Mouse (Mus musculus): ENCODE measurements around the gene Gcc2.
"Not testable (repeated sequence)": the region's sequence is repeated elsewhere in the genome, so short reads cannot be mapped to it uniquely, and the experiment has no call there.

Gene Gcc2

DNA sequence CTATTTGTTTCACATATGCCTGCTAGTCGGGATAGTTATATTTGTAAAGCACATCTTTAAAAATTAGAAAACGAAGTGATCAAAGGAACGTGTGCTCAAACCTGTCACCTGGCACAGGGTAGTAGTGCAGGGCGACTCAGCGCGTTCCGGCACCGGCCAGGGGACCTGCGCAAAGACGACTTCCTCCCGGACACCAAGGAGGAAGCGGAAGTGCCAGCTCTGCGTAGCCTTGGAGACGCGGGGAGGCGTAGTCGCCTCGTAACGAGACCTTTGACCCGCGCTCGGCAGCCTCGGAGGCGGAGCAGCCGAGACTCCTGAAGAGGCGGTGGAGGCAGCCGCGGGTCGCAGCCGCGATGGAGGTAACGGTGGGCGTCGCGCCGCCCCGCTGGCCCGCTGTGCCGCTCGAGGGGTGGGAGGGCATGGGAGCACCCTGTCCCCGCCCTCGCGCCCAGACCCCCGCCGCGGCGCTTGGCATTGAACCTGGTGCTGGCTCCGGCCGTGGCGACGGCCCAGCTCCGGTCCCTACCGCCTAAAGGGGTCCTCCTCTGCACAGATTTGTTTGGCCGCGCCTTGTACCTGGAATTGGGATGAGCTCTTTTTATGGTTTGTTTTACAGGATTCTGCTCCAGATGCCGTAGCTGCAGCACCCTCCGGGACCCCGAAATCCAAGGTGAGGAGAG is at the start of gene Gcc2:
Gene Gcc2 (plus strand): TSS at position 285 of the 680 bp plus-strand sequence.
- peak; percentile 98 for DNase-seq (ENCODE audit: low spot score)

DNA sequence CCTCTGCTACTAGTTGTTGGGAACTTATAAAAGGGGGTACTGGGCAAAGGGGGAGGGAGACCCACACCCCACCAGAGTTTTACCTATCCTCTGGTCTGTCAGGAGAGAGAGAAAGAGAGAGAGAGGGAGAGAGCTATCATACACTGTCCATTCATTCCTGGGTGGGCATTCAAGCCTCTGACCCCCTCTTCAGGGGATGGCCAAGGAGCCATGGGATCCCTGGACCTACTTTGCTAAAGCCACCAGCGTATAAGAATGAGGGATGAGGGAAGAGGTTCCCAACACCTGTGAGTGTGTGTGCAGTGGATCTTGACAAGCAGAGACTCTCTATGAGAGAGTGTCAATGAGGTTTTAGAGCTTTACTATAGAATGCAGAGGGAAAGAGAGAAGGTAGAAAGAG is 49.3 kb upstream of the Gcc2 start:
- no peak for DNase-seq (ENCODE audit: low spot score)

DNA sequence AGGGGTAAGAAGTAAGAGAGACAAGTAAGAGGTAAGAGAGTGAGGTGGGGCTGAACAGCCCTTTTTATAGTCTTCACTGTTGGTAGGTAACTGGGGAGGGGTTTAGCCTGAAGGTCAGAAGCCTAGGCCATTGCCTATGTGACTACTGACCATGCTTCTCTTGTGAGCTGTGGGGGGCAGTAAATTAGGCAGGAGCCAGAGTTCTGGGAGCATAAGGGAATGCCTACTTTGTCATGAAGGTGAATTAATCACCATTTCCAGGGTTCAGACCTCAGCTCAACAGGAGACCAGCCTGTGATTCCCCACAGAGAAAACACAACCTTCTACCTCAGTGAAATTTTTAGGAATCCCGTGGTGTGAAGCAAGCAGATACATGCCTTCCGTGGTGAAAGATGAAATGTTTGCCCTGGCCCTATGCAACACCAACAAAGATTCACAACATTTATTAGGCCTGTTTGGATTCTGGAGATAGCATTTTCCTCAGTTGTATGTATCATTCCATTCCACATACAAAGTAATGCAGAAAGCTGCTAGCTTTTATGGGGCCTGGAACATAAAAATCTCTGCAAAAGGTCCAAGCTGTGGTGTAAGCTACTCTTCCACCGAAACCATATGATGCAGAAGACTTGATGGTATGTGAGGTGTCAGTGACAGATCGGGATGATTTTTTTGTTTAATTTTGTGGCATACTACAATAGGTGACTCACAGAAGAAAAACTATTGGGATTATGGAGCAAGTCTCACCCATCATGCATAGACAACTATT is 48.5 kb upstream of the Gcc2 start:
- DNase-seq (ENCODE audit: low spot score) = no peak

DNA sequence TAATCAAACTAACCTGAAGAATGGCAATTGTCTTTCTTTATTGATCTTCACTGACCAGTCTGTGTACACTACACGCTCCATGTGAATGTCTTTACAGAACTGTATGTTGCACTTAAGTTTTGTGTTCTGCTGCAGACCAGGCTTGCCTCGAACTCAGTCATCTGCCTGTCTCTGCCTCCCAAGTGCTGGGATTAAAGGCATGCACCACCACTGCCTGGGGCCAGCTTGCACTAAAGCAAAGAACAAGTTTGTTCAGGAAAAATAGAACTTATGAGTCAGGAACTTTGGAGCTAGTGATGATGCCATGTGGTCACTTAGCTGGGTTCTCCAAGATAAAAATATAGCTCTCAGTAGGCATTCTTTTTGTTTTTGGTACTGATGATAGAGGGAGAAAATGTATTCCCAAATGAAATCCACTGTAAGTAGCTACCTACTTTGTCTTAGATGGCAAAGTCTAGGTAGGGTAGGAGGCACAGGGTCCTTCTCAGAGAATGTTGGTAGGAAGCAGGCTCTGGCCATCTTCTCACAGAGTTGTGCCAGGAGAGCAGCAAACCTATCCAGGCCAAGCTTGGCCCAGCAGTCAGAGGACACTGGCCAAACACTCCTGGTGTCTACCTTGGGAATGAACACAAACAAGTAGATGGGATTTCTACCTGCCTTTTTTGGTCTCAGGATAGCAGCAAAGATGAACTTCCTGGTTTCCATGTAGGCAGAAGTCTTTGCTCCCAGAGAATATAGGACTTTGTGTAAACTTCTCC is 45.4 kb upstream of the Gcc2 start:
- DNase-seq (ENCODE audit: low spot score) = no peak

GRCm38 (mm10) chr10:58210514-58210913 is 44.8 kb upstream of the Gcc2 start:
- no peak for DNase-seq (ENCODE audit: low spot score)

DNA sequence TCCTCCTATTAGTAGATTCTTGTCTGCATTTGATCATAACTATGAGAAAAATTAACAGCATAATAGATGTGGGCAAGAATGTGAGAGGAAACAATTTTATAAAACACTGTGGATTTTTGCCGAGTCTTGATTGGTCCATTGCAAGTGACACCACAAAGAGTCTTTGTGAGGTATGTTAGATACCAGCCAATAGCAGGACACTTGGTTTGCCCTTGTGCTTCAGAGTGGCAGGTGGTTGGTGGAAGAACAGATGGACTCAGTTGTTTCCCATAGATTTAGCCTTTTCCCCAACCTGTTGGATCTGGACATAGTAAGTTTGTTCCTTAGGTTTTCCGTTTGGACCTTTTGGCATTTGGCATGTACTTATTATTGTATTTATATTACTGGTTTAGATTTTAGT is 44.1 kb upstream of the Gcc2 start:
- no peak for DNase-seq (ENCODE audit: low spot score)

GRCm38 (mm10) chr10:58212230-58212629 is 43.1 kb upstream of the Gcc2 start:
- no peak for DNase-seq (ENCODE audit: low spot score)

DNA sequence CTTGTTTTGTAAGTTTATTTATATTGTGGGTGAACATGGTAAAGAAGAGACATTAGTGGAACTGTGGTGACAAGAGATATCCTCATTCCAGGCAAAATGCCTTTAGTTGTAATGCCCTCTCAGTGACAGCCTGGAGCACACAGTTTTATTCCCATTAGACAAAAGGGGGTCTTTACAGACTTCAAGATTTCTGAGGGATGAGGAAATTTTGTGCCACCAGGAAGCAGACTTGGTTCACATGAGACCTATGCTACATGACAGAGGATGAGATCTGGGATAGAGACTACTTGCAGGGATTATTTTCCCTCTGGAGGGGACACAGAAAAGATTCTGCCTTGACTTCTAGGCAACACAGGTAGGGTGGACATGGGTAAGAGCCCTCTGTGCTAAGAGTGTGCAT is 40.8 kb upstream of the Gcc2 start:
- DNase-seq (ENCODE audit: low spot score) = no peak

GRCm38 (mm10) chr10:58214934-58215333 is 40.4 kb upstream of the Gcc2 start:
- no peak for DNase-seq (ENCODE audit: low spot score)

DNA sequence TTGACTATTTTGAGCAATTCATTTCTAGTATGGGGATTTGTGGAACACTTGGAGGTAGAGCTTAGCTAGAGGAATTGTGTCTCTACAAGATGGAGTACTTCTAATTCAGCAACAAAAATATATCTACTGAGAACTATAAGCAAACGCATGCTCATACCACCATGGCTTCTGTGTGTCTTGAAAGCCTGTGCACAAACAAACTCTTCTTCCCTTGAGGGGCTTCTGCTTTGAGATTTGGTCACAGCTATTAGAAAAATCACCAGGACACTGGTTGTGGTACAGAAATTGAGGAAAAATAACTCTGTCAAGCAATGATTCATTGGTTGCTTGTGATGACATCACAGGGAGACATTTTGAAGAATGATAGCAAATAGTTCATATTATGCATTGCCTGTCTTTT is 39.9 kb upstream of the Gcc2 start:
- DNase-seq (ENCODE audit: low spot score) = no peak

- DNase-seq (ENCODE audit: low spot score) = no peak
These were observed 37.9 kb upstream of the Gcc2 start for GRCm38 (mm10) chr10:58217366-58217765.

GRCm38 (mm10) chr10:58220726-58221125 is 34.6 kb upstream of the Gcc2 start:
- DNase-seq (ENCODE audit: low spot score) = no peak

GRCm38 (mm10) chr10:58221571-58221970 is 33.7 kb upstream of the Gcc2 start:
- not testable (repeated sequence) for DNase-seq (ENCODE audit: low spot score)

DNA sequence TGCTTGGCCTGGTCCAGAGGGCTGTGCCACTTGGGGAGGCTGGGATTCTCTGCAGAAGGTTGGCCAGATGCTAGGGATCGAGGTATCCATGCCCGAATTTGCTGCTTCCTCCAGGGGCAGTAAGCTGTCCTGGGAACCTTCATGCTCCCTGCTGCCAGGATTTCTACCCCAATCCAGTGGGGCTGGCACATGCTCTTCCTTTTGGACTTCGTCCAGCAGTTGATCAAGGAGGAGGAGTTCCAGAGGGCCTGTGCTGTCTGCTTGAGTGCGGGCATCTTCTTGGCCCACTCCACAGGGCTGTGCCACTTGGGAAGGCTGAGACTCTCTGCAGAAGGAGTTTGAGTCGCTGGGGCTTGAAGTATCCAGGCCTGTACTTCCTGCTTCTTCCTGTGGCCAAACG is 32.1 kb upstream of the Gcc2 start:
- DNase-seq (ENCODE audit: low spot score) = not testable (repeated sequence)

GRCm38 (mm10) chr10:58223972-58224805 is 31.1 kb upstream of the Gcc2 start:
- not testable (repeated sequence) for DNase-seq (ENCODE audit: low spot score)

DNA sequence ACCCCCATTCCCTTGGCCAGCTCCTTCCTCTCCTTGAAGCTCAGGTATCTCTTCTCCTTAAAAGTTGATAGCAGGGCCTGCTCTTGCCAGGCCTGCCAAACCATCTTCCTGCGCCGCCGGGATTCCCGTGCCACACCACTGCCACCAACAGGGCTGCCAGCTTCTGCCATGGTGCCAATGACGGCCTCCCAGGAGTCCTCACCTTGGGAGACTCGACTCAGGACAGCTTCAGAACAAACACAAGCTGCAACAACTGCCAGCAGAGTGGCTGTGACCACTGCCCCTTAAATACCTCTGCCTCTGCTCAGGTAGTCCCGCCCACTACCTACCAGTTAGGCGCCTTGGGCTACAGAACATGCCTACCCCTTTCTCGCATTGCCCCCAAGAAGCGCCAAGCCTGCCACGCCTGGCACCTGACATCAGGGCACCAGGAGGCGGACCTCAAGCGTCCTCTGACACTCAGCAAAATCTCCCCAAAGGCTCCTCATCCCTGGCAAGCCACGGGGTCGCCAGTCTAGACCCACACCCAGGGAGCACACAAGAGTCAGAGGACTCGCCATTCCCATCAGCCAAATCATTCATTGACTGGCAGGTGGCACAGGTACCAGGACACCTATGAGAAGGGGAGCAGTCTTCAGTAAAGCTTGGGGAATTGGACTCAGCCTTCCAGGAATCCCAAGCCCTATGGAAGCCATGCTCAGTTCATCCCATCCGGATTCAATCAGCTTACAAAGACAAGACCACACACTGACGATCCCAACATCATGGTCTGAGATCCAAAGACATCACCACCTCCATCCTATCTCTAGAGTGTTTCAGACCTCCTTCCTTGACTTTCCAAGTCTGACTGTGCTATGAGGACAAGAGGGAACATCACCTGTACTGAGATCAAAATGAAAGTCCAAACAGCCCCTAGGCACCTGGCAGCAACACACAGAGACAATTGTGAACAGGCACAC is 30.2 kb upstream of the Gcc2 start, which contains the start of gene AW822073:
Gene AW822073 (minus strand): TSS at position 104 of the 959 bp plus-strand sequence.
- DNase-seq (ENCODE audit: low spot score) = peak; percentile 44

DNA sequence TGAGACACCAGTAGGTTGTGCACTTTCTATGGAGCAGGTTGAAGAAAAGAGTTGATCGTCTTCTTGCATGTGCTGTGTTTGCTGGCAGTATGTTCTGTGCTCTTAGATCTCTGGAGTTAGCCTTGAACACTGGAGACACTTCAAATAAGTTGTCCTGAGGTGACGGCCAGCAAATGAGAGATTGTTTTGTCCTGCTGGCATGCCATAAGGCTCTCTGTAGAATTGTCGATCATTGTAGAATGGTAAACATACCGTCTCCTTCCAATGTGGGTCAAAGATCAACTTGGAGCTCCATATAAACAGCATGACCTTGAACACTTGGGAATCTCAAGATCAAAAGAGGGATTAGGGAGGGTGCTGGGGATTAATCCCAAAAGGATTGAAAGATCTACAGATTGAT is 28.9 kb upstream of the Gcc2 start:
- peak; percentile 51 for DNase-seq (ENCODE audit: low spot score)

DNA sequence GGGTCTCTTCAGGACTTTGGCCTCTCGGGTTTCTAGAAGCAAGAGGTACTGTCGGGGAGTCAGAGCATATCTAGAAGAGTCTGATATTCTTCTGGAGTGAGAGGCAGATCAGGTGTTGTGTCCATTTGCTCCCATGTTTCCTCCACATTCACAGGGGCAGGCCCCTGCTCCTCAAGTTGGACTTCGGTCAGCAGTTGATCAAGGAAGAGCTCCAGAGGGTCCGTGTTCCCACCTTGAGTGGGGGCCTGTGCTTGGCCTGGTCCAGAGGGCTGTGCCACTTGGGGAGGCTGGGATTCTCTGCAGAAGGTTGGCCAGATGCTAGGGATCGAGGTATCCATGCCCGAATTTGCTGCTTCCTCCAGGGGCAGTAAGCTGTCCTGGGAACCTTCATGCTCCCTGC is 27.5 kb upstream of the Gcc2 start:
- not testable (repeated sequence) for DNase-seq (ENCODE audit: low spot score)

DNA sequence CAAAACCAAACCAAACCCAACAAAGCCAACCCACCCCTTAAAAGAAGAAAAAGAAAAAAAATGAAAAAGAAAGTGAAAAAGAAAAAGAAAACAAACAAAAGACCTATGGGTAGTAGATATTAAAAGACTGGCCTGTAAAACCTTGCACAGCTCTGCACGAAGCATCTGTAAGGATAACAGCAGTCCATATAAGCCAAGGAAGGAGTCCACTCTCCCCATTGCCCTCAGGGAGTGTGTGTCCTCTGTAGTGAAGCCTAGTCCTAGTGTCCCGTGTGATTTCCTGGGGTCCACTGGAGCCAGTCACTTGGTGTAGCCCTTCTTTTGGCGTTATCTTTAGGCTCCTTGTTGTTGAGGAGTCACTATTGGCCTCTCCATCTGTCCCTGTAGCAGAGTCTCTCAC is 25.3 kb upstream of the Gcc2 start:
- DNase-seq (ENCODE audit: low spot score) = not testable (repeated sequence)

DNA sequence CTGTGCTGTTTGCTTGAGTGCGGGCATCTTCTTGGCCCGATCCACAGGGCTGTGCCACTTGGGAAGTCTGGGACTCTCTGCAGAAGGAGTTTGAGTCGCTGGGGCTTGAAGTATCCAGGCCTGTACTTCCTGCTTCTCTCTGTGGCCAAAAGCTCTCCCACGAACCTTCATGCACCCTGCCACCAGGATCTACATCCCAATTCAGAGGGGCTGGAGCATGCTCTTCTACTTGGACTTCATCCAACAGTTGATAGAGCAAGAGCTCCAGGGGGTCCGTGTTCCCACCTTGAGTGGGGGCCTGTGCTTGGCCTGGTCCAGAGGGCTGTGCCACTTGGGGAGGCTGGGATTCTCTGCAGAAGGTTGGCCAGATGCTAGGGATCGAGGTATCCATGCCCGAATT is 24.2 kb upstream of the Gcc2 start:
- not testable (repeated sequence) for DNase-seq (ENCODE audit: low spot score)
